Mouse (Mus musculus) intestine, embryonic 14.5 days (tissue): ENCODE measurements around the gene 1110051M20Rik. TPM values are rescaled to one million over a fixed set of nuclear protein-coding genes. Genes with fewer than 3 reads are reported as not detected.

Source experiments
- ATAC-seq: fragments of 200-750 bp; cut with Nextera tagmentation; replicated peaks from 2 replicates; pipeline ENCODE4 v1.8.0; 2017; ENCODE audit warnings: low read depth, moderate number of reproducible peaks, moderate TSS enrichment, moderate library complexity; ENCODE audit not compliant: low FRiP score, low TSS enrichment
- DNase-seq: peaks from one replicate; pipeline ENCODE4 v3.0.0-alpha.2; 2018; ENCODE audit warnings: low spot score
- H3K27ac ChIP-seq: fragments of 300-500 bp; sonication (generic); 2 replicates; pipeline ENCODE4 v1.5.1; 2014; ENCODE audit warnings: low read depth, mild to moderate bottlenecking, control low read depth
- H3K27me3 ChIP-seq: fragments of 300-500 bp; sonication (generic); replicated peaks from 2 replicates; pipeline ENCODE4 v1.6.1; 2014; ENCODE audit warnings: low read length, control low read depth; ENCODE audit not compliant: control insufficient read depth, insufficient read depth
- H3K36me3 ChIP-seq: fragments of 300-500 bp; sonication (generic); 2 replicates; pipeline ENCODE4 v1.6.1; 2014; ENCODE audit warnings: low read length, control low read depth; ENCODE audit not compliant: control insufficient read depth, insufficient read depth
- H3K4me1 ChIP-seq: fragments of 300-500 bp; sonication (generic); replicated peaks from 2 replicates; pipeline ENCODE4 v1.6.1; 2014; ENCODE audit warnings: low read length, control low read depth, mixed read lengths; ENCODE audit not compliant: control insufficient read depth, insufficient read depth
- H3K4me2 ChIP-seq: fragments of 300-500 bp; sonication (generic); 2 replicates; pipeline ENCODE4 v1.6.1; 2014; ENCODE audit warnings: low read length
- H3K4me3 ChIP-seq: fragments of 300-500 bp; sonication (generic); 2 replicates; pipeline ENCODE4 v1.5.1; 2014; ENCODE audit warnings: low read depth, low read length, control low read depth, mixed read lengths
- H3K9ac ChIP-seq: fragments of 300-500 bp; sonication (generic); 2 replicates; pipeline ENCODE4 v1.6.1; 2014; ENCODE audit warnings: mild to moderate bottlenecking, low read length
- H3K9me3 ChIP-seq: fragments of 300-500 bp; sonication (generic); 2 replicates; pipeline ENCODE4 v1.6.1; 2016; ENCODE audit warnings: low read length, control low read depth; ENCODE audit not compliant: control insufficient read depth
- WGBS: fragments of 180-500 bp; shearing (Covaris S2); extraction: QIAGEN DNeasy Blood & Tissue Kit; methylation state at CpG from one replicate; pipeline ENCODE4 v1.1.7; 2014; 5-methylcytosine and 5-hydroxymethylcytosine counted together
- polyA plus RNA-seq: library from polyadenylated mRNA; unstranded; fragments of >200 nt; fragmentation: Nextera tagmentation; extraction: Ambion mirVana; gene quantifications from 2 replicates; pipeline ENCODE4 v1.2.1, GENCODE M21; 2014

The 1110051M20Rik gene
- polyA plus RNA-seq, 1 experiment from 2014 or later: 53.1 TPM

GRCm38 (mm10) chr2:91440686-91441085 lies 3.8 kb downstream of the 1110051M20Rik start:
- WGBS: 87% methylated on average over 5 of the region's 5 CpGs
- Histone ChIP-seq H3K36me3 (no peaks in the 10 kb centered on the region), H3K9ac (no peak overlapping the region), H3K27me3 (no peaks in the 10 kb centered on the region), H3K4me2 (no peak overlapping the region), H3K4me3 (no peak overlapping the region), H3K27ac (no peak overlapping the region), H3K9me3 (no peaks in the 10 kb centered on the region), H3K4me1 (peaks cover 6% of the 10 kb centered on the region; the same call in 1 of the 2 replicates)
- ATAC-seq: no peak
- no peak for DNase-seq

- Histone ChIP-seq H3K9ac (no peak overlapping the region), H3K27ac (no peak overlapping the region), H3K9me3 (no peaks in the 10 kb centered on the region), H3K36me3 (no peaks in the 10 kb centered on the region), H3K4me1 (peaks cover 6% of the 10 kb centered on the region; the same call in 1 of the 2 replicates), H3K4me2 (no peak overlapping the region), H3K4me3 (no peak overlapping the region), H3K27me3 (no peaks in the 10 kb centered on the region)
- ATAC-seq (no peak), DNase-seq (no peak)
- WGBS: 84% methylated on average over 1 of the region's 1 CpGs
Measured at GRCm38 (mm10) chr2:91439876-91440275, 4.6 kb downstream of the 1110051M20Rik start.

GRCm38 (mm10) chr2:91439271-91439670 lies 5.2 kb downstream of the 1110051M20Rik start:
- DNase-seq (no peak), ATAC-seq (no peak)
- Histone ChIP-seq H3K27ac (no peak overlapping the region), H3K36me3 (no peaks in the 10 kb centered on the region), H3K4me3 (no peak overlapping the region), H3K27me3 (no peaks in the 10 kb centered on the region), H3K4me2 (no peak overlapping the region), H3K9ac (no peak overlapping the region), H3K9me3 (no peaks in the 10 kb centered on the region), H3K4me1 (peaks cover 6% of the 10 kb centered on the region; the same call in 1 of the 2 replicates)
- 81% methylated on average over 10 of the region's 10 CpGs for WGBS

GRCm38 (mm10) chr2:91437116-91437815 lies 7.2 kb downstream of the 1110051M20Rik start:
- H3K27me3 ChIP-seq: no peaks in the 10 kb centered on the region
- no peak overlapping the region for H3K9ac ChIP-seq
- no peaks in the 10 kb centered on the region for H3K9me3 ChIP-seq
- no peak for ATAC-seq
- H3K4me1 ChIP-seq: no peaks in the 10 kb centered on the region
- H3K4me2 ChIP-seq: no peak overlapping the region
- H3K4me3 ChIP-seq: no peak overlapping the region
- 84% methylated on average over 5 of the region's 5 CpGs for WGBS
- H3K27ac ChIP-seq: no peak overlapping the region
- no peak for DNase-seq
- no peaks in the 10 kb centered on the region for H3K36me3 ChIP-seq

GRCm38 (mm10) chr2:91436713-91437112 lies 7.8 kb downstream of the 1110051M20Rik start:
- Histone ChIP-seq H3K9me3 (no peaks in the 10 kb centered on the region), H3K27ac (no peak overlapping the region), H3K36me3 (no peaks in the 10 kb centered on the region), H3K27me3 (no peaks in the 10 kb centered on the region), H3K9ac (no peak overlapping the region), H3K4me1 (no peaks in the 10 kb centered on the region), H3K4me2 (no peak overlapping the region), H3K4me3 (no peak overlapping the region)
- DNase-seq: no peak
- WGBS: 83% methylated on average over 8 of the region's 8 CpGs
- ATAC-seq: no peak

GRCm38 (mm10) chr2:91430600-91430919 lies 13.9 kb downstream of the 1110051M20Rik start:
- Histone ChIP-seq H3K9me3 (no peaks in the 10 kb centered on the region), H3K27ac (no peak overlapping the region), H3K27me3 (no peaks in the 10 kb centered on the region), H3K36me3 (no peaks in the 10 kb centered on the region), H3K4me1 (peaks cover 3% of the 10 kb centered on the region), H3K9ac (no peak overlapping the region), H3K4me2 (no peak overlapping the region), H3K4me3 (no peak overlapping the region)
- peak; percentile 53; the same call in 1 of the 2 replicates for ATAC-seq
- no peak for DNase-seq
- WGBS: 37% methylated on average over 6 of the region's 6 CpGs

- Histone ChIP-seq H3K27me3 (no peaks in the 10 kb centered on the region), H3K9me3 (no peaks in the 10 kb centered on the region), H3K4me2 (no peak overlapping the region), H3K4me3 (no peak overlapping the region), H3K36me3 (no peaks in the 10 kb centered on the region), H3K9ac (no peak overlapping the region), H3K27ac (peak overlapping the region; percentile 24; the same call in 1 of the 2 replicates), H3K4me1 (peaks cover 3% of the 10 kb centered on the region)
- 26% methylated on average over 9 of the region's 9 CpGs for WGBS
- ATAC-seq (no peak), DNase-seq (no peak)
Measured at GRCm38 (mm10) chr2:91429915-91430599, 14.4 kb downstream of the 1110051M20Rik start.

- Histone ChIP-seq H3K9me3 (no peaks in the 10 kb centered on the region), H3K4me1 (peaks cover 3% of the 10 kb centered on the region), H3K27me3 (no peaks in the 10 kb centered on the region), H3K4me2 (no peak overlapping the region), H3K27ac (no peak overlapping the region), H3K36me3 (no peaks in the 10 kb centered on the region), H3K4me3 (no peak overlapping the region), H3K9ac (no peak overlapping the region)
- 76% methylated on average over 3 of the region's 3 CpGs for WGBS
- ATAC-seq (no peak), DNase-seq (no peak)
Measured at GRCm38 (mm10) chr2:91429146-91429545, 15.4 kb downstream of the 1110051M20Rik start.

GRCm38 (mm10) chr2:91426321-91426720 lies 18.2 kb downstream of the 1110051M20Rik start:
- no peak for DNase-seq
- WGBS: 84% methylated on average over 1 of the region's 1 CpGs
- H3K36me3 ChIP-seq: peaks cover 4% of the 10 kb centered on the region; the same call in 1 of the 2 replicates
- no peak overlapping the region for H3K9ac ChIP-seq
- no peak overlapping the region for H3K4me2 ChIP-seq
- ATAC-seq: no peak
- no peaks in the 10 kb centered on the region for H3K27me3 ChIP-seq
- H3K27ac ChIP-seq: no peak overlapping the region
- H3K4me1 ChIP-seq: peaks cover 3% of the 10 kb centered on the region
- H3K4me3 ChIP-seq: no peak overlapping the region
- H3K9me3 ChIP-seq: no peaks in the 10 kb centered on the region
